Mouse (Mus musculus) ovary, postnatal 36 days (tissue): ENCODE results near the gene Cylc2.

ENCODE experiments used
- DNase-seq: peaks from one replicate; pipeline ENCODE4 v3.0.0; 2022; ENCODE audit warnings: low spot score, mixed read lengths

Gene Cylc2

GRCm38 (mm10) chr4:51216378-51216777, at the start of gene Cylc2:
Gene Cylc2, plus strand, starts transcription at chr4:51216678.
- no peak for DNase-seq
